Mouse (Mus musculus): ENCODE measurements around the gene Tmem72. TPM values are rescaled to one million over a fixed set of nuclear protein-coding genes. Genes with fewer than 3 reads are reported as not detected.
A peak's percentile ranks its signal among the peaks of the same experiment; 100 is the strongest.

Tmem72 gene
- total RNA-seq, 1 experiment from 2014 or later, result 0.05 TPM

DNA sequence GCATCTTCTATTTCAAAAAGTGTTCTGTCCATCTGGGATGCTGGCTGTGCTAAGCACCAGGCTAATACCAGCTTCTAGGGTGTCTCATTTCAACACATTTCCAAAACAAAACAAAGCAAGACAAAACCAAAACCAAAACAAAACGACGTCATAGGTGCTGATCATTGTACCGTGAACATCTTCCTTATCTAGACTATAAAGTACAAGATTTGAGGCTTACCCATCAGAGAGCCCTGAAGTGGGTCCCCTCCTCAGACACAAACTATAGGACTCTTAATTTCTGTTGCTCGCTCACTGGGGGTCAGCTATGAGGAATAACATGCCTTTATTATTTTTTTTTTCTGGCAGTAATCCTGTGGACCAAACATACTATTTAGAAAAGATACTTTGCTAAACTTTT is 23.1 kb downstream of the Tmem72 start:
- no peak for ATAC-seq (replicated peaks; ENCODE audit: low read depth, poor library complexity, severe bottlenecking)

DNA sequence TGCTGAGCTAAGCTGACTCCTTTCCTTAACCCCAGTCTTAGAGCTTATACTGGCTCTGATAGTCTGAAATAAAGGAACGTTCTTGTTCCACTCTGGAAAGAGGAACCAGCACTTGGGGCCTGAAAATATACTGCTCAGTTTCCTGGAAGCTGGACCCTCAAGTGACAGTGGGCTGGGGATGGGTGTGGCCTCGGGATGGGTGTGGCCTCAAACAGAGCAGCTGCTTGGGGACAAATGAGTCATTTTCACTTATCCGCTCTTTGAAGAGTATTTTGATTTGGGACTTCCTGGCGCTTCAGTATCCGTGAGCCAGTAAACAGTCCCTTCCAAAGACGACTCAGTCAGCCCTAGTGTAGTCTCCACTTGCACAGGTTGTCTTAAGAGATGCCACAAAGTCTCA is 34.4 kb downstream of the Tmem72 start:
- ATAC-seq (replicated peaks; ENCODE audit: low read depth, poor library complexity, severe bottlenecking), result peak; percentile 89

DNA sequence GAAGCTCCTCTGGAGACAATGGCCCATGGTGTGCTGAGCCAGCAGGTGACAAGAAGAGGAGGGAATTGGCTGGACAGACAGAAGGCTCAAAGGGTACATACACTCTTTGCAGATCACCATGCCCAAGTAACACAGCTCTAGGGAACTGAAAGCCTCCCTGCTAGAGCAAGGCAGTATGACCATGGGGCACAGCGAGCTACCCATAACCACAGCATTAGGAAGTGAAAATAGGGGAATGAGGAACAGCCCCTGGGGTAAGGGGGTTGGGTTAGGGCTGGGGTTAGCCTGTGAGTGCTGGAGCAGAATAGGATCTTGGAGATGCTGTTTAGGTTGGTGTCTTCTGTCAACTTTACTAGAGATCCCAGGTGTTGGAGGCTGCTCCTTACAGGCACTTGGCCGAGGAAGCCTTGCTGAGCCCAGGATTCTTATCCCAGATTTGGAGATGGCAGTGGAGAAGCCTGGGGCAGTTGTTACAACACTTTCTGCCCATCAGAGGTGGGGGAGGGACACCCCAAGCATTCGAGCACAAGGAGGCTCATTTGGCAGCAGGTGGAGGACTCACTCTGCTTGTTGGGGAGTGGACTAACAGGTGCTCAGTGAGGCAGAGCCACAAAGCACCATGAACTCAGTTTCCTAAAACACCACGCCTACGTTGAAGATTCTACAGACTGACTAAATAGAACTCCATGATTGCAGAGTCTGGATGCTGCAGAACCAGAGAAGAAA is 37.0 kb downstream of the Tmem72 start:
- peak; percentile 85 for ATAC-seq (replicated peaks; ENCODE audit: low read depth, poor library complexity, severe bottlenecking)

DNA sequence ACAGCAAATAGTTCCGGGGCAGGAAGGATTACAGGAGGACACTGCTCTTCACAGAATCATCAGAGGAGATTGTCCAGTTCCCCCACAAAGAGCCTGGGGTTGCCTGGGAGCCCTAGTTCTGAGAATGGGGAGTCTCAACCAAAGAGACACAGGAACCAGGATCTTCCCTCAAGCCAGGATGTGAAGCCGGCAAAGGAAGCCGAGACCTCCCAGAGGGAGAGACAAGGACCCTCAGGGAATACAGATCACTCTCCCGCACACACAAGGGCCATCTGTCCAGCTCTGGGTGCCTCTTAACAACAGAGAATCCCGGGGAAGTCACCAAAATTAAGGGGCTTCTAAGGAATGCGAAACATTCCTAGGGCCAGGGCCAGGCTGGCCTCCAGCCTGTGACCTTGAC is 39.4 kb downstream of the Tmem72 start:
- ATAC-seq (replicated peaks; ENCODE audit: low read depth, poor library complexity, severe bottlenecking), result no peak

DNA sequence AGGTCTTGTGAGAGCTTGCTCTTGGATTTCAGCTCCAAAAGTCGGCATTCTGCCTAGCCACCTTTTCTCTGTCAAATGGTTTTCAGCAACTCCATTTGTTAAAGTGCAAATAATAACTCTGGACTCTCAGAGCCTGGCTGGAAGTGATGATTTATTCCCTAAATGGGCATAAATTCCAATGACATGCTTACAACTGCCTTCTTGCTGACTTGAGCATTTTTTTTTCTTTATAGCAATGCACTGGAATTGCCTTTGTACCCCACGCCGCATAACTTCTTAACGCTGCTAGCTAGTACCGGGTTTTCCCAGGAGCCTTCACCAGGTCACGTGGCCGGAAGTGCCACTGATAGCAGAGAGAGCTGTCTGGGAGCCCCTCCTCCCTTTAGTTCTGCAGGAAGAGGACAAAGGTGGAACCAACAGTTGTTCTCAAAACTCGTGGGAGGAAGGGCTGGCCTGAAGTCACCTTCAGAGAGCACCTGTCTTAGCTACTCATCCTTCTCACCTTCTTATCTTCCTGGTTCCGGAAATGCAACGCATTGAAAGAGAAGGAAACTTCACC is 40.3 kb downstream of the Tmem72 start:
- no peak for ATAC-seq (replicated peaks; ENCODE audit: low read depth, poor library complexity, severe bottlenecking)

DNA sequence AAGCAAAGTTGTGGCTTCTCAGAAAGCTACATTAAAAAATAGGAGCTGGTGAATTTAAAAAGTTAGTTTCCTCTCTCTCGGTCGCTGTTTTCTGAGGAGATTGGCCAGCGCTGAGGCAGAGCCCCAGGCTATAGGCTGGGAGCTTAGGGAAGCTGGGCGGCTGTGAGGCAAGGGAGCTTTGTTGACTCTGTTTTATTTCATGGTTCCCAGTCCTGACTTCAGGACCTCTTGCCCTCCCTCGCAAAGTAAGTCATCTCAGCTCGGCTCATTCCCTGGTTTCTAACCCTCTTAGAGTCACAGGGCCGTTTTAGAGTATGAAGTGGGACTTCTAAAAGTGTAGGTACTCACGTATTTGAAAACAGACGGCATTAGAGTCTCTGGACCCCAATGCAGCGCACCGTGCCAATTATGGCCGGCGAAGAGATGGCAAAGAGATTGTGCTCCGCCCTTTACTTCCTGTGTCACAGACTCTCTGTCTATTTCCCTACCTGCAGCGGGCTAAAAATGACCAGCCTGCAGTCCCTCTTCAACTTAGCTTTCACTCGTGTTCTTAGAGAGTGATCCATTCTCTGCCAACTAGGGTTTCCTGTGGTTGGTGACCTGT is 42.3 kb downstream of the Tmem72 start:
- peak; percentile 24; the same call in 1 of the 2 replicates for ATAC-seq (replicated peaks; ENCODE audit: low read depth, poor library complexity, severe bottlenecking)

DNA sequence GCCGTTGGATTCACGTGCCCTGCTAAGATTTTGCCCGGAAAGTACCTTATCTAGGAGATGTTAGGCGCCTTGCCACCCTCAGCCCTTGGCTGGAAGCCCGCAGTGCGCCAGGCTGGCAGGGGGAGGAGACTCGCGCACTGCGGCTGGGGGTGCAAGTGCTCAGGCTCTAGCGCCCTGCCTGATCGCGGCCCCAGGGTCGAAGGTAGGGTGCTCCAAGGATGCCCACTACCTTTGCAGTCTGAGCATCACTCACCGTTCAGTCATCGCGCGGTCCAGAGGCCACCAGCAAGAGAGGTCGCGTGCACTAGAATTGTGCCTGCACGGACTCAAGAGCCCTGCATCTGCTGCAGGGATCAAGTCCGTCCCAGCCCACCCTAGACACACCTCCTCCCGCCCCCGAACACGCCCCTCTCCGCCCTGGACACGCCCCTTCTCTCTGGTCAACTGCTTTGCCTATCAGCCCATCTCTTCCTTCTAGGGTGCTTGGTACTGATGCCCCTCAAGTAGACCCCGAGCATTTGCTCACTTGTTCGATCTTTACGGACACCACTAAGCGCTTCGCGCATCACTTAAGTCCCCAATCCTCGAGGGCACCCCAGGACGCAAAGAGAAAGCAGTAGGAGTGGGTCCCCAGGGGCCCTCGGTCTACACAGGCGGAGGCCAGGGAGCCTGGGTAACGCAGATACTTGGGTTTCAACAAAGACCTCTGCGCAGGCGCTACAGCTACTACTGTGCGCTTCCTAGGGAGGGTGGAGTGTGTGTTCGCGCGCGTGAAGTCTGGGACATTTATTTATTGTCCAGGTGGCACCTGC is 43.0 kb downstream of the Tmem72 start, which contains the start of gene Rassf4:
Rassf4 (minus strand) TSS at position 482 of the 812 bp plus-strand sequence.
- ATAC-seq (replicated peaks; ENCODE audit: low read depth, poor library complexity, severe bottlenecking), result peak; percentile 81

DNA sequence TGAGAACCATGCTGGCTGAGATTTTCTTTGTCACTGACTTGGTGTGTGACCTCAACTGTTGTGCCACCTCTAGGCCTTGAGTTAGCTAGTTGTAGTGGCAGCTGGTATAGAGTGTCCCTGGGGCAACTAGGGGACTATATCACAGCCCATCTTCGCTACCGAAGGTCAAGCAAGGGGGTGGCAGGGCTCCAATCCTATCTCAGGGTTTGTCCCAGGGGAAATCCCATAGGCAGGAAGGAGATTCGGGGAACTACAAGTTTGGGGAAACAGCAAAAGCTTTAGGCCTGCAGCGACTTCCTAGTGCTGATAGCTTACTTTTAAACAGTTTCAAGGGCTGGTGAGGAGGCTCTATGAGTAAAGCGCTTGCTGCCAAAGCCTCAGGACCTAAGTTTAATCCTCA is 44.4 kb downstream of the Tmem72 start:
- no peak for ATAC-seq (replicated peaks; ENCODE audit: low read depth, poor library complexity, severe bottlenecking)

DNA sequence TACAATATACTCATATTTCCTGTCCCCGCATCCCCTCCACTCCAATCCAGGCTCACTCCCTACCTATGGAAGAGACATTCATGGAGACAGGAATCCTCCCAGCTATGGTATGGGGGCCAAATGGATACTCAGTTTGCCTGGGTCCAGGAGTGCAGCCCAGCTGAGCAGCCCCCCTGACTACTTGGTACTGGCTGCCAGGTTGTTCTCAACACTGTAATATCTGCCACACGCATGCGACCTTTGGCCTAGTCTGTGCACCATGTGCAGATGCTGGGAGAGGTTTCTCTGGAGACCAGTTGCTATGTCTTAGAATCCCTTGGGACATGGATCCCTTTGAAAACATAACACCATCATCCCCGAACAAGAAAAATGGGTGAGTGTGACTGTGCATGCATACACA is 44.9 kb downstream of the Tmem72 start:
- no peak for ATAC-seq (replicated peaks; ENCODE audit: low read depth, poor library complexity, severe bottlenecking)

DNA sequence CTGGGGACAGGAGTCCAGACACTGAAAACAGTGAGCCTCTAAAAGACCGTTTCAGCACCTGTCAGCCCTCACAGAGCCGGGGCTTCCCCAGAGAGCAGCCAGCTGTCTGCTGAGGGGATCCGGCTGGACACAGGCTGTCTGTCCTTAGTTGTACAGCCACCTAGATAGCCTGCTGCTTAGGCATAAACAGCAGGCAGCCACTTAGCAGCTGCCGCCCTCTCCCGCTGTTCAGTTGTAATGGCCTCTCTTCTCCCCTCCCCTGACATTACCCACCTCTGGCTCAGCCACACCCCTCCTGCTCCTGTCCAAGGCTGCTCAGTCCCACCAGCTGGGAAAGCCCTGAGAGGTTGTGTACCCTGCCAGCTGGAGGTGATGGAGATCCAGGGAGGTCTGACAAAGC is 45.7 kb downstream of the Tmem72 start:
- no peak for ATAC-seq (replicated peaks; ENCODE audit: low read depth, poor library complexity, severe bottlenecking)

DNA sequence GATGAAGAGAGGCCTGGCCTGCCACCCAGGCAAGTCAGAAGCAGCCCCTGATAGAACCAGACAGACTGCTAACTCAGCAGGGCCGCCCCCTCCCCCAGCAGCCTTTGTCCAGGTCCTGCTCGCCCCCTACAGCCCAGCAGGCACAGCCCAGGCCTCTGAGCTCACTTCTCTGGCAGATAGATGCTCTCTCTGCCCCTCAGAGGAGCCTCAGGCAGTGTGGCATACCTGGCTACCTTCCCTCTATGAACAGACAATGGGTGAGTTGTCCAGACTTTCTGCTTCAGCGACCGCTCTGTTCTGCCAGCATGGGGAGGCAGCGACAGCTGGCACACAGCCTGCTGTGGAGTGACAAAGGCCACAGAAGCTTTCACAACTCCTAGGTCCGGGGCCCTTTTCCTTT is 46.6 kb downstream of the Tmem72 start:
- no peak for ATAC-seq (replicated peaks; ENCODE audit: low read depth, poor library complexity, severe bottlenecking)

DNA sequence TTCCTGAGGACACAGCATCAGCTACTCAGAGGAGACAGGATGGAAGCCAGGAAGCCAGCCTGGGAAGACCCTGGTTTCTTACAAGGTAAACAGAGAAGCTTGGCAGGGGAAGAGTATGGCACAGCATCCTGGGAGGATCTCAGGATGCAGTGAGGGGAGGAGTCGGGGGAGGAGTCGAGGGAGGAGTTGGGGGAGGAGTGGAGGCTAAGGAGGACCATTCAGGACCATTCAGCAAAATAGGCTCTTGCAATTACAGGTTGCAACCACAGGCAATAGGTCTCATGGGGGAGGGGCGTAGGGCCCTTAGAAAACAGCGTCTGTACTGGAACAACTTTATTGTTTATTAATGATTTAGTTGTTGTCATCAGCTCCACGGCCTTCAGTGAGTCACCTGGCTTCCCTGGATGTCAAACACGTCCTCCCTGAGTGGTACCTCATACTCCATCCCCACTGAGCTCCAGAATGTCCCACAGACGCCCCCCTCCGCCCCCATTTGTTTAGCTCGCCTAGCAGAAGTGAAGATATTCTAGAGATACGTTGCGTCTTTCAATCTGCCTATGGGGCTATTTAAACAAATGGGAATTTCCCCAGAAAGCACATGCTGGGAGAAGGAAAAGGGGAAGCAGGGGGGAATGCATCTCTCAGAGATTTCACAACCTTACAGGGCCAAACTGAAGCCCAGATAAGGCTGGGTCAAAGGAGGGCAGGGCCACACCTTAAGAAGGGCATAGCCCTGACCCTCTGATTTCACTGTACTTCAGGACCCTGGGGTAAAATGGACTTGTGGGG is 47.8 kb downstream of the Tmem72 start:
- peak; percentile 9; the same call in 1 of the 2 replicates for ATAC-seq (replicated peaks; ENCODE audit: low read depth, poor library complexity, severe bottlenecking)

DNA sequence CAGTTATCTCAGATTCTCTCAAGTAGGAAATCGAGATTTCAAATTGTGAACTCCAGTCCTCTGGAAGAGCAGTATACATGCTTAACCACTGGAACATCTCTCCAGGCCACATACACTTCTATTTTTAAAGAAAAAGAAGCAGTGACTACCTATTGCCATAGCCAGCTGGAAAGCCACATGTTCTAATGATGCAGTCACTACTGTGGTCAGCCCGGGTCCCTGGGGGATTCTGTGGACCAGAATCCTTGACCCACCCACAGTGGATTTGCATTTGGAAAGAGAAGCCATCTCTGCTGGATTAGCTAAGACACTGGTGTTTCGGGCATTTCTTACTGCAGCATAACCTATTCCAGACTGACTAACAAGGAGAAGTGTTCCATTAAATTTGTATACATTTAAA is 49.3 kb downstream of the Tmem72 start:
- no peak for ATAC-seq (replicated peaks; ENCODE audit: low read depth, poor library complexity, severe bottlenecking)

DNA sequence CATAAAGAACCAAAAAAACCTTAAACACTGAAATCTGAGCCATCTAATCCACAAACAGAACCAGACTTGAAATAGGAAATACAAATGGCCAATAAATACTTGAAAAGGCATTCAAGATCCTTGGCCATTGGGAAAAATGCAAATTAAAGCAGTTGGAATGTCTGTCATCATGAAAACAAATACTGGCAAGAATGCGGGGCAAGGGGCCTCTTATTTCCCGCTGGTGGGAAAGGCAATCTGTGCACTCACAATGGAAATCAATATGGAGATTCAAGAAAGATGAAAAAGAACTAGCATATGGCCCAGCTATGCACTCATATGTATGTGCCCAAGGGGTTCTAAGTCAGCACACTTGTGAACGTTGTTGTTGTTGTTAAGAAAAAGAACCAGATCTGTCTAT is 49.8 kb downstream of the Tmem72 start:
- ATAC-seq (replicated peaks; ENCODE audit: low read depth, poor library complexity, severe bottlenecking), result no peak

DNA sequence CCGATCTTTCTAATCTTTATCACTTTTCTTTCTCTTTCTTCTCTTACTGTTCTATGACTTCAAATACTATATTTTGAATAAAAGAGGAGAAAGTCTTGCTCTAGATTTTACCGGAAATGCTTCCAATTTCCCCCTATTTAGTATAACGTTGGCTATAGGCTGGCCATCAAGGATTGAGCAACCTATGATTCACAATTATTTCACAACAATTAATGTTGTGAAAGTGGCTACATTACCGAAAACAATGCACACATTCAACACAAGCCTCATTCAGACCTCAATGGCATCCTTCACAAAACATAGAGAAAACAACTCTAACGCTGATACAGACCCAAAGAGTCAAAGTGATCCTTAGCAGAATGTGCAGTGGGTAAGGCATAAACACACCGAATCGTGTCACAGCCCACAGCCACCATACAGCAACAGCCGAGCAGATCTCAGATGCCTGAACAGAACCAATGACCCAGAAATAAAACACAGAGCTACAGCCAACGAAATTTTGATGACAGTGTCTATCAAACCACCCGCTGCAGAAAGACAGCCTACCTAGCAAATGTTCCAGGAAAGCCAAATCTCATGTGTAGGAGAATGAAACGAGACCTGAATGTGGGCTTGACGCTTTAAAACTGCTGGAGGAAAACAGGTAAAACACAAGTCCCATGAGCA is 50.5 kb downstream of the Tmem72 start:
- no peak for ATAC-seq (replicated peaks; ENCODE audit: low read depth, poor library complexity, severe bottlenecking)

DNA sequence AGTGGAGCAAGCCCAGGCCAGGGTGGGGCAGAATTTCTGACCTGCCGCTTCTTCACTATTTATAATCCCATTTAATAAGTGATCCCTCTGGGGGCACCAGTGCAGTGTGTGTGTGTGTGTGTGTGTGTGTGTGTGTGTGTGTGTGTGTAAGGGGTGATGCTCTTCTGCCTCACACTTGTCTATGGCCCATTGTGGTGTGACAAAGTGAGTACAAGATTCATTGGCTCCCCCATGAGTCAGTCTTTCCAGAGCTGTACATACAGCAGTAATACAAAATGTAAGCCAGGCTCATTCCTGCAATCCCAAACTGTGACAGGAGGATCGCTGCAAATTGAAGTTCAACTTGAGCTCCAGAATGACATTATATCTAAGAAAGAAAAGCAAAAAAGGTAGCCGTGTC is 51.9 kb downstream of the Tmem72 start:
- ATAC-seq (replicated peaks; ENCODE audit: low read depth, poor library complexity, severe bottlenecking), result no peak

DNA sequence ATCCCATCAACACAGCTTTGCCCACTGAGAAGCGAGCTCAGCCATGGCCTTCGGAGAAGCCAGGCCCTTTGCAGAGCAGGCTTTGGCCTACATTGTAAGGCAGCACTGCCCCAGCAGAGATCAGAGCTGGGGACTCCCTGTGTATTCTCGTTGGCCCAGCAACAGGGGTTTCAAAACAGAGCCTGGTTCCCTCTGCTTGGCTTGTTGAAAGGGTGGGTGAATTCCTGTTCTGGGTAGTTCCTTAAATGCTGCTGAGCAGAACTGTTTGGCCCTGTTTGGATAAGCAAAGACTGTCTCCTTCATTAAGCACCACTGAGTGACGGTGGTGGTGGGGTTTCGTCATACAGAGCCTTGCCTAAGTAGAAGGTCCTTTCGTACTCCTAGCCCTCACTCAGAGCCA is 52.7 kb downstream of the Tmem72 start:
- peak; percentile 93 for ATAC-seq (replicated peaks; ENCODE audit: low read depth, poor library complexity, severe bottlenecking)

DNA sequence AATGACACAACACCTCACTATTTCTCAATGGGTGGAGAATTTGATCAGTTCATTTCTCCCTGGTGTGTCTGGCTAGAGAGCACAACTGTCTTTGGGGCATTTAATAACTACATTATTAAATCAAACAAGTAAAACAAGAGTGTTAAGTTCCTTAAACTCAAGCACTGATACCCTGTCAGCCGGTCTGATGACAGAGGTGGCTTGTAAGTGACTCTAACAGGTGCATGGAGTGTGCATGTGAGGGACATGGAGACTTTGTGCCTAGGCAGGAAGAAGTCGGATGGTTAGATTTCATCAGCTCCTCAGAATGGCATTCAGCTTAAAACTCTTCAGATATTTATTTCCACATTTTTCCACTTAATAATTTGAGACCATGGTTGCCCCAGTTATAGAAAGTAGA is 53.3 kb downstream of the Tmem72 start:
- ATAC-seq (replicated peaks; ENCODE audit: low read depth, poor library complexity, severe bottlenecking), result no peak

DNA sequence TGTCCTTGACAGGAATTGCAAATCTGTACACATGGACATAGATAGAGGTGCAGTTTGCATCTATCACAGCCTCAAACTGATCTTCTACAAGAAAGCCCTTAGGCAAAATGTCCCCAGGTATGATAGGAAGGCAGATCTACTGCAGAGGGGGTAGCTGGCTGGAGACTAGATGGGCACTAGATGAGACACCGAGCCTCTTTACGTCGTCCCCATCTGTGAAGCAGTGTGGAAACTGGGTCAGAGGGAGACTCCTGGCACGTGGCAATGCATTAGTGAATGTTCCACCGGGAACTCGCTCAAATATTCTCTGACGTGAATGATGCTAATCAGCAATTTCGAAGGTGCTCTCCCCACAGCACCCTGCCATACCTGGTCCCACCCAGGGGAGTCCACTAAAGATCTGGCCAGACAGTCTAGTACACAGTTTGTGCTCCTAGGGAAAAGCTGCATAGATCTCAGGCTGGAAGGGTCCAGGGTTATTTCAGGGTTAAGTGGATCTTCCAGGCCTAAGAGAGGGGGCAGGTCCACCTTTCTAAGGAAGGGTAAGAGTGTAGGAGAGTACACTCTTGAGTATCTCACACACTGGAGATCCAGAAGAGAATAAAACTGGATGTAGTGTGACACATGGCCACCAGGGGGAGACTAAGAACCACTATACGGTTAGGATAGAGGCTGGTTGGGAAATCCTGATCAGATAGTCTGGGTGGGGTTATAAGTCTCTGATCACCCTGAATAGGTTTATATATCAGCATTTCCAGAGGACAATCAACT is 62.8 kb downstream of the Tmem72 start:
- ATAC-seq (replicated peaks; ENCODE audit: low read depth, poor library complexity, severe bottlenecking), result peak; percentile 46; the same call in 1 of the 2 replicates
